Mouse (Mus musculus) urinary bladder, postnatal 25 days (tissue): ENCODE measurements around the gene Dynll1.
A peak's percentile ranks its signal among the peaks of the same experiment; 100 is the strongest.
"Not testable (repeated sequence)": the region's sequence is repeated elsewhere in the genome, so short reads cannot be mapped to it uniquely, and the experiment has no call there.

Experiments
- DNase-seq: peaks from one replicate; pipeline ENCODE4 v3.0.0; 2022; ENCODE audit warnings: low spot score

The Dynll1 gene

GRCm38 (mm10) chr5:115312816-115313667 is 12.2 kb upstream of the Dynll1 start:
- DNase-seq, result no peak

- no peak for DNase-seq
Measured at GRCm38 (mm10) chr5:115312354-115312753, 11.6 kb upstream of the Dynll1 start.

GRCm38 (mm10) chr5:115302190-115302589 is 1.4 kb upstream of the Dynll1 start:
- not testable (repeated sequence) for DNase-seq

- no peak for DNase-seq
Measured at GRCm38 (mm10) chr5:115301615-115302014, 816 bp upstream of the Dynll1 start.

- peak; percentile 36 for DNase-seq
Measured at GRCm38 (mm10) chr5:115300035-115300744, 609 bp downstream of the Dynll1 start.

GRCm38 (mm10) chr5:115296347-115296746 is 4.5 kb downstream of the Dynll1 start:
- DNase-seq, result no peak

GRCm38 (mm10) chr5:115294173-115294572 is 6.6 kb downstream of the Dynll1 start:
- DNase-seq, result no peak

- no peak for DNase-seq
Measured at GRCm38 (mm10) chr5:115284735-115285134, 16.1 kb downstream of the Dynll1 start.

GRCm38 (mm10) chr5:115280050-115280687 is 20.6 kb downstream of the Dynll1 start:
- no peak for DNase-seq

GRCm38 (mm10) chr5:115279226-115280049 is 21.4 kb downstream of the Dynll1 start, which contains the start of gene Coq5:
Coq5 (plus strand) TSS chr5:115279666.
- peak; percentile 90 for DNase-seq

GRCm38 (mm10) chr5:115278785-115279184 is 22.0 kb downstream of the Dynll1 start:
- DNase-seq, result no peak

- no peak for DNase-seq
Measured at GRCm38 (mm10) chr5:115278053-115278452, 22.7 kb downstream of the Dynll1 start.

GRCm38 (mm10) chr5:115275998-115276397 is 24.8 kb downstream of the Dynll1 start:
- DNase-seq, result no peak

GRCm38 (mm10) chr5:115274771-115275170 is 26.0 kb downstream of the Dynll1 start:
- no peak for DNase-seq

GRCm38 (mm10) chr5:115274353-115274752 is 26.4 kb downstream of the Dynll1 start:
- DNase-seq, result no peak

GRCm38 (mm10) chr5:115273549-115274135 is 27.2 kb downstream of the Dynll1 start:
- DNase-seq, result no peak

GRCm38 (mm10) chr5:115272812-115273548 is 27.8 kb downstream of the Dynll1 start, which contains the start of gene Rnf10:
Rnf10 (minus strand) TSS chr5:115272898.
- peak; percentile 97 for DNase-seq

GRCm38 (mm10) chr5:115271931-115272811 is 28.6 kb downstream of the Dynll1 start:
- DNase-seq, result peak; percentile 20

GRCm38 (mm10) chr5:115269969-115270368 is 30.8 kb downstream of the Dynll1 start:
- DNase-seq, result no peak
